Mouse (Mus musculus): ENCODE measurements around the gene Gm45062. TPM values are rescaled to one million over a fixed set of nuclear protein-coding genes. Genes with fewer than 3 reads are reported as not detected.

Gm45062 gene
- total RNA-seq, 2 experiments from 2014 or later, result 1.1 to 1.4 TPM

- DNase-seq, result no peak
These were observed 369.5 kb downstream of the Gm45062 start for GRCm38 (mm10) chr6:8628715-8629267.

- DNase-seq, result no peak
These were observed 371.3 kb downstream of the Gm45062 start for GRCm38 (mm10) chr6:8630531-8630930.

DNA sequence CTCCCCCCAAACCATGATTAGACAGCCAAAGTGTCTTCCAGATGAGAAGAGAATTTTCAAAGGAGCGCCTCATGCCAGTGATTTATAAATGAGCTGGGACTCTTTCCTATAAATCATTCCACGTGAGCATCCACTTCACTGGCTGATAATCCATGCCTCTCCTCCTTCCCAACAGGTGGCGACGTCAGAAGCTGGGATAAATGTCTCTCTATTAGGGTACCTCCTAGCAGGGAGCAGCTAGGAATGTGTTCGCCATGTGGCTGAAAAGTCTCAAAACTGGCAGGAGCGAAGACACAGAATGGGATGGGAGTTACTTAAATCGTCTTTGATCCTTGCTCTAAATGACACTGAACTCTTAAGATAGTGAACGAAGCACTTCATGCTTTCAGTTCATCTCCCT lies 372.1 kb downstream of the Gm45062 start:
- DNase-seq, result no peak

- DNase-seq, result no peak
These were observed 372.9 kb downstream of the Gm45062 start for GRCm38 (mm10) chr6:8631986-8632632.

DNA sequence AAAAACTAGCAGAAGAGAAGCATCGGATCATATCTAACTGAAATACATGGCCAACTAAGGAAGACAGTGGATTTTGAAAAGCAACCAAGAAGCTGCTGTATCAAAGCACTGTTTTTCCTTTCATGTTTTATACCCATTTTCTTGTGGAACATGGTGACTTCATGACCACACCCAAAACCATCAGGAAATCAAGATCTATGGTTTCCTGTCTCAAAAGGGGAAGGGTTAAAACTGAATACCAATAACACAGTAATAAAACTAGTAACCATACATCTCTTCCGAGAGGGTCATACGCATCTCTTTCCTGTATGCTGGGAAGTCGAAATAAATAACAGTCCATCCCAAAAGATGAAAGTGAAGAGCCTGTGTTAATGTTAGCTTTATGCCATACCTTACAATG lies 373.5 kb downstream of the Gm45062 start:
- no peak for DNase-seq

- DNase-seq, result no peak
These were observed 378.9 kb downstream of the Gm45062 start for GRCm38 (mm10) chr6:8638122-8638521.

DNA sequence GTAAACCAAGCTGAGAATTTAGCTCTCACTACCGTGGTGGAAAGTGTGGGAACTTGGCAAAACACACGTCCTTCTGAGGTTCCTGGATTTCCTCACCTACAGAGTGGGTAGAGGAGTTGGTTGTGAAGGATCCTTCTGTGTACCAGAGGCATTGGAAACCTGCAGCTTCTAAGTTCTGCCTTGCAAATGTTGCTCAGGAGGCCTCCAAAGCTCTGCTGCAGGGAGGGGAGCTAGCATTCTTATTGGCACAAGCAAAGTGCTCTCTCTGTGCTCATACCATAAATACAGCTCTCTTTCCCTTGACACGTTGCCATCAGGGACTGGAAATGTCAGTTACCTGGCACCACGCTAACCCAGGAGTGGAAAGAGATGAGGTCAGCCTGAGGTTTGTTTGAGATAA lies 379.6 kb downstream of the Gm45062 start:
- DNase-seq, result no peak

GRCm38 (mm10) chr6:8639526-8639925 lies 380.3 kb downstream of the Gm45062 start:
- no peak for DNase-seq

- no peak for DNase-seq
These were observed 381.6 kb downstream of the Gm45062 start for GRCm38 (mm10) chr6:8640863-8641262.

DNA sequence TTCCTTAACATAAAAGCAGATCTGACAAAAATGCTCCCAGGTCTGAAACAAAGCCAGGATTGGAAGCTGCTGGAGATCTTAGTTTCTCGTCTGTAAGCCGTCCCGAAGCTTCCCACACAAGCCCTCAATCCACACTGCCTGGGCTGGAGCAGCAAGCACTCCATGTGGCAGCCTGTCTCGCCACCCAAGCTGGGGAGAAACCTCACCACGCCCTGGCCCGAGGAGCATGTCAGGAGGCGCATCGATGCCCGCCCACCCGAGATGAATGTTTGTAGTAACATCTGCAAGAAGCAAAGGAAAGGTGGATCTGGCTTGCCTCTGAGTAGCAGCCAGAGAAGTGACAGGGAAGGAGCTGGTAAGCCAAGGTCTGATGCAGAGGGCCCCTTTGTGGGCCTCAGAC lies 385.5 kb downstream of the Gm45062 start:
- no peak for DNase-seq

- DNase-seq, result no peak
These were observed 386.5 kb downstream of the Gm45062 start for GRCm38 (mm10) chr6:8645708-8646107.

Other genes with a start within 250 kb of the Gm45062 start
- under 1 TPM; 0.59 to 0.76 TPM for gene Col28a1, start 66.8 kb upstream of the Gm45062 start, total RNA-seq (2021)
- gene Mios, start 50.2 kb upstream of the Gm45062 start, total RNA-seq (2021), result 10 to 100 TPM; 21.5 to 23.2 TPM
- gene Rpa3, start 277 bp upstream of the Gm45062 start, total RNA-seq (2021), result 10 to 100 TPM; 31.9 to 37.3 TPM
- 10 to 100 TPM; 12.5 to 15.2 TPM for gene Umad1, start 162 bp upstream of the Gm45062 start, total RNA-seq (2021)